Mouse (Mus musculus): ENCODE data around the gene Rnls.

DNA sequence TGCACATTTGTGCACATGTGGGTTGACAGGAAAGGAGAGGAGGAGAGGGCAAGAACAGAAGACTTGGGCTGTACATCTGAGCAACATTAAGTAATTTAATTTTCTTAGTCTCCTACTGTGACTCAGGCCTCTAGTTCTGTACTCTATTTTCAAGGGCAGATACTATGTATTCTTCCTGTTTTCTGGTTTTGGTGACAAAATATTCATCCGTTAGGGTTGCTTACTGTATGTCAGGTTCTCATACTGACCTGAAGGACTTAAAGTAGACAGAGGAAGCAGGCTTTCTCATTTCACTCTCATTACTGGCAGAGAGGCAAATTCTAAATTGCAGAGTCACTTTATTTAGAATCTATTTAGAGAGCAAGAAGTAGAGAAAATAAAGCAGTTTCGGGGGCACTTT, 186.7 kb downstream of the Rnls start:
- TF ChIP-seq POLR2A (IDR thresholded peaks at IDR 0.05; ENCODE audit: low read depth, low read length), result no peak
- TF ChIP-seq CTCF (conservative IDR thresholded peaks at IDR 0.05 in 1 of 2, IDR thresholded peaks at IDR 0.05 in 1 of 2; ENCODE audit: low read depth in 2 of 2, low read length in 2 of 2), result no peak
- TF ChIP-seq EP300 (IDR thresholded peaks at IDR 0.05; ENCODE audit: low read length), result no peak
- TF ChIP-seq MXI1 (IDR thresholded peaks at IDR 0.05; ENCODE audit: low read depth, low read length), result no peak
- no peak for TF ChIP-seq CHD2 (IDR thresholded peaks at IDR 0.05; ENCODE audit: low read length)
- no peak for TF ChIP-seq RCOR1 (conservative IDR thresholded peaks at IDR 0.05; ENCODE audit: low read depth, low read length)
- no peak for TF ChIP-seq IRF4 (IDR thresholded peaks at IDR 0.05; ENCODE audit: low read depth, low read length)
- TF ChIP-seq MAX (IDR thresholded peaks at IDR 0.05; ENCODE audit: low read length), result no peak
- TF ChIP-seq TBP (conservative IDR thresholded peaks at IDR 0.05; ENCODE audit: low read depth, low read length), result no peak
- no peak for TF ChIP-seq BHLHE40 (IDR thresholded peaks at IDR 0.05; ENCODE audit: low read depth, low read length)
- no peak for TF ChIP-seq GABPA (IDR thresholded peaks at IDR 0.05; ENCODE audit: insufficient replicate concordance, low read depth, low read length)
- no peak for TF ChIP-seq HCFC1 (IDR thresholded peaks at IDR 0.05; ENCODE audit: low read depth, low read length)
- TF ChIP-seq SIN3A (IDR thresholded peaks at IDR 0.05; ENCODE audit: low read length), result no peak
- TF ChIP-seq POLR2AphosphoS2 (IDR thresholded peaks at IDR 0.05; ENCODE audit: low read depth, low read length), result no peak

Data from CH12.LX (cell line).